Mouse (Mus musculus) adipose tissue, adult 10 weeks (tissue): Measurements from ENCODE around the gene Ngrn. TPM values are rescaled to one million over a fixed set of nuclear protein-coding genes. Genes with fewer than 3 reads are reported as not detected.

Experiments used
- polyA plus RNA-seq: library from polyadenylated mRNA; stranded (reverse); fragments of 350-450 nt; fragmentation: Illumina TruSeq; extraction: RNeasy Lipid Tissue Mini Kit (QIAGEN cat#74804); gene quantifications from one replicate; pipeline ENCODE4 v1.2.3, GENCODE M21; 2014; ENCODE audit warnings: low read depth, low replicate concordance

The Ngrn gene
- polyA plus RNA-seq, result 36.8 TPM

GRCm38 (mm10) chr7:80260625-80261371 lies at the start of gene Ngrn:
TSS of gene Ngrn (plus strand) at chr7:80261215.

GRCm38 (mm10) chr7:80232489-80233029 lies 28.5 kb upstream of the Ngrn start, which contains the start of the genes Cib1 and Gdpgp1:
TSS of gene Cib1 (minus strand) at chr7:80232813.
TSS of gene Gdpgp1 (plus strand) at chr7:80232865.

GRCm38 (mm10) chr7:80246148-80246721 lies 14.8 kb upstream of the Ngrn start, which contains the start of gene Ttll13:
TSS of gene Ttll13 (plus strand) at chr7:80246376.

GRCm38 (mm10) chr7:80268897-80269750 lies 8.1 kb downstream of the Ngrn start, which contains the start of gene Vps33b:
TSS of gene Vps33b (plus strand) at chr7:80269649.

GRCm38 (mm10) chr7:80294062-80294763 lies 33.2 kb downstream of the Ngrn start, which contains the start of gene Prc1:
TSS of gene Prc1 (plus strand) at chr7:80294450.

Other genes starting within 250 kb of the Ngrn start
- gene Zfp710, start 236.4 kb upstream of the Ngrn start, polyA plus RNA-seq, result 12.4 TPM
- gene Idh2, start 145.8 kb upstream of the Ngrn start, polyA plus RNA-seq, result 136 TPM
- 13.7 TPM for gene Sema4b, start 74.4 kb upstream of the Ngrn start, polyA plus RNA-seq
- 89.5 TPM for gene Cib1, start 28.4 kb upstream of the Ngrn start, polyA plus RNA-seq
- 2.5 TPM for gene Gdpgp1, start 28.4 kb upstream of the Ngrn start, polyA plus RNA-seq
- gene Ttll13, start 14.8 kb upstream of the Ngrn start, polyA plus RNA-seq, result 9.4 TPM
- gene Vps33b, start 8.4 kb downstream of the Ngrn start, polyA plus RNA-seq, result 14.3 TPM
- gene Prc1, start 33.2 kb downstream of the Ngrn start, polyA plus RNA-seq, result 4.9 TPM
- 22.6 TPM for gene Rccd1, start 63.2 kb downstream of the Ngrn start, polyA plus RNA-seq
- gene Unc45a, start 79.8 kb downstream of the Ngrn start, polyA plus RNA-seq, result 27.2 TPM
- gene Hddc3, start 81.9 kb downstream of the Ngrn start, polyA plus RNA-seq, result 28.5 TPM
- 74.3 TPM for gene Man2a2, start 110.2 kb downstream of the Ngrn start, polyA plus RNA-seq
- 11.1 TPM for gene Fes, start 126.7 kb downstream of the Ngrn start, polyA plus RNA-seq
- 53.4 TPM for gene Furin, start 144.2 kb downstream of the Ngrn start, polyA plus RNA-seq